Mouse (Mus musculus): ENCODE data around the gene Hdac9. TPM values are rescaled to one million over a fixed set of nuclear protein-coding genes. Genes with fewer than 3 reads are reported as not detected.

Gene Hdac9
- polyA plus RNA-seq, 1 experiment from 2014 or later = 1.2 TPM

- Histone ChIP-seq H3K27me3 (no peaks in the 10 kb centered on the region), H3K4me3 (replicated peaks) (no peak overlapping the region), H3K9ac (no peak overlapping the region), H3K27ac (no peak overlapping the region), H3K9me3 (replicated peaks) (no peaks in the 10 kb centered on the region), H3K4me1 (replicated peaks) (no peaks in the 10 kb centered on the region), H3K4me2 (no peak overlapping the region), H3K36me3 (no peaks in the 10 kb centered on the region)
- DNase-seq (no peak), ATAC-seq (ENCODE audit: low read depth) (no peak)
- WGBS (ENCODE audit: insufficient replicate concordance) = 75% methylated on average over 3 of the region's 3 CpGs
Measured at GRCm38 (mm10) chr12:34201471-34201870, 715.4 kb downstream of the Hdac9 start.

GRCm38 (mm10) chr12:34200030-34200446 is 716.9 kb downstream of the Hdac9 start:
- no peaks in the 10 kb centered on the region for H3K4me1 ChIP-seq (replicated peaks)
- H3K36me3 ChIP-seq = no peaks in the 10 kb centered on the region
- H3K4me2 ChIP-seq = no peak overlapping the region
- no peaks in the 10 kb centered on the region for H3K9me3 ChIP-seq (replicated peaks)
- WGBS (ENCODE audit: insufficient replicate concordance) = 63% methylated on average over 4 of the region's 4 CpGs
- no peaks in the 10 kb centered on the region for H3K27me3 ChIP-seq
- ATAC-seq (ENCODE audit: low read depth) (no peak), DNase-seq (no peak)
- H3K9ac ChIP-seq = no peak overlapping the region
- H3K27ac ChIP-seq = no peak overlapping the region
- H3K4me3 ChIP-seq (replicated peaks) = no peak overlapping the region

- ATAC-seq (ENCODE audit: low read depth) = no peak
- Histone ChIP-seq H3K36me3 (no peaks in the 10 kb centered on the region), H3K27me3 (no peaks in the 10 kb centered on the region), H3K9me3 (replicated peaks) (no peaks in the 10 kb centered on the region), H3K4me3 (replicated peaks) (no peak overlapping the region), H3K9ac (no peak overlapping the region), H3K4me2 (no peak overlapping the region), H3K4me1 (replicated peaks) (no peaks in the 10 kb centered on the region), H3K27ac (no peak overlapping the region)
- no peak for DNase-seq
Measured at GRCm38 (mm10) chr12:34195155-34195828, 721.6 kb downstream of the Hdac9 start.

- Histone ChIP-seq H3K4me1 (replicated peaks) (no peaks in the 10 kb centered on the region), H3K4me3 (replicated peaks) (no peak overlapping the region)
- no peak for DNase-seq
Measured at GRCm38 (mm10) chr12:34194116-34194515, 722.8 kb downstream of the Hdac9 start.

GRCm38 (mm10) chr12:34191246-34191645 is 725.6 kb downstream of the Hdac9 start:
- DNase-seq = no peak
- H3K4me3 ChIP-seq (replicated peaks) = no peak overlapping the region
- H3K4me2 ChIP-seq = no peak overlapping the region
- WGBS (ENCODE audit: insufficient replicate concordance) = 43% methylated on average over 1 of the region's 1 CpGs
- no peaks in the 10 kb centered on the region for H3K4me1 ChIP-seq (replicated peaks)
- H3K9ac ChIP-seq = no peak overlapping the region
- H3K27ac ChIP-seq = no peak overlapping the region
- no peaks in the 10 kb centered on the region for H3K36me3 ChIP-seq
- H3K27me3 ChIP-seq = no peaks in the 10 kb centered on the region
- no peak for ATAC-seq (ENCODE audit: low read depth)
- H3K9me3 ChIP-seq (replicated peaks) = no peaks in the 10 kb centered on the region

More at GRCm38 (mm10) chr12:34194116-34194515, 722.8 kb downstream of the Hdac9 start:
- Histone ChIP-seq H3K4me2 (no peak overlapping the region), H3K9me3 (replicated peaks) (no peaks in the 10 kb centered on the region), H3K27ac (no peak overlapping the region), H3K9ac (no peak overlapping the region), H3K27me3 (no peaks in the 10 kb centered on the region), H3K36me3 (no peaks in the 10 kb centered on the region)
- WGBS (ENCODE audit: insufficient replicate concordance) = 80% methylated on average over 4 of the region's 4 CpGs
- ATAC-seq (ENCODE audit: low read depth) = no peak

GRCm38 (mm10) chr12:34178931-34179330 is 738.0 kb downstream of the Hdac9 start:
- H3K4me1 ChIP-seq (replicated peaks) = no peaks in the 10 kb centered on the region
- 60% methylated on average over 4 of the region's 4 CpGs for WGBS (ENCODE audit: insufficient replicate concordance)
- no peak for ATAC-seq (ENCODE audit: low read depth)

GRCm38 (mm10) chr12:34176790-34177189 is 740.1 kb downstream of the Hdac9 start:
- ATAC-seq (ENCODE audit: low read depth) (no peak), DNase-seq (no peak)
- WGBS (ENCODE audit: insufficient replicate concordance) = 74% methylated on average over 3 of the region's 3 CpGs

More at GRCm38 (mm10) chr12:34178931-34179330, 738.0 kb downstream of the Hdac9 start:
- Histone ChIP-seq H3K27me3 (no peaks in the 10 kb centered on the region), H3K4me2 (no peak overlapping the region), H3K9ac (no peak overlapping the region), H3K36me3 (no peaks in the 10 kb centered on the region), H3K9me3 (replicated peaks) (no peaks in the 10 kb centered on the region), H3K27ac (no peak overlapping the region), H3K4me3 (replicated peaks) (no peak overlapping the region)
- DNase-seq = no peak

GRCm38 (mm10) chr12:34173036-34173435 is 743.9 kb downstream of the Hdac9 start:
- Histone ChIP-seq H3K9ac (no peak overlapping the region), H3K27me3 (no peaks in the 10 kb centered on the region), H3K4me1 (replicated peaks) (no peaks in the 10 kb centered on the region), H3K4me2 (no peak overlapping the region), H3K9me3 (replicated peaks) (no peaks in the 10 kb centered on the region), H3K36me3 (no peaks in the 10 kb centered on the region), H3K4me3 (replicated peaks) (no peak overlapping the region), H3K27ac (no peak overlapping the region)
- ATAC-seq (ENCODE audit: low read depth) = no peak
- DNase-seq = no peak
- WGBS (ENCODE audit: insufficient replicate concordance) = 46% methylated on average over 1 of the region's 1 CpGs

More at GRCm38 (mm10) chr12:34176790-34177189, 740.1 kb downstream of the Hdac9 start:
- no peaks in the 10 kb centered on the region for H3K4me1 ChIP-seq (replicated peaks)
- no peak overlapping the region for H3K9ac ChIP-seq
- no peaks in the 10 kb centered on the region for H3K27me3 ChIP-seq
- no peak overlapping the region for H3K27ac ChIP-seq
- no peak overlapping the region for H3K4me2 ChIP-seq
- H3K9me3 ChIP-seq (replicated peaks) = no peaks in the 10 kb centered on the region
- no peaks in the 10 kb centered on the region for H3K36me3 ChIP-seq
- H3K4me3 ChIP-seq (replicated peaks) = no peak overlapping the region

GRCm38 (mm10) chr12:34170601-34171000 is 746.3 kb downstream of the Hdac9 start:
- DNase-seq (no peak), ATAC-seq (ENCODE audit: low read depth) (no peak)
- Histone ChIP-seq H3K9me3 (replicated peaks) (no peaks in the 10 kb centered on the region), H3K4me3 (replicated peaks) (no peak overlapping the region), H3K27ac (no peak overlapping the region), H3K9ac (no peak overlapping the region), H3K27me3 (no peaks in the 10 kb centered on the region), H3K36me3 (no peaks in the 10 kb centered on the region), H3K4me2 (no peak overlapping the region), H3K4me1 (replicated peaks) (no peaks in the 10 kb centered on the region)
- 48% methylated on average over 3 of the region's 3 CpGs for WGBS (ENCODE audit: insufficient replicate concordance)

GRCm38 (mm10) chr12:34165674-34166073 is 751.2 kb downstream of the Hdac9 start:
- H3K9ac ChIP-seq = no peak overlapping the region
- no peak overlapping the region for H3K27ac ChIP-seq
- 44% methylated on average over 4 of the region's 4 CpGs for WGBS (ENCODE audit: insufficient replicate concordance)
- no peak for DNase-seq
- H3K4me3 ChIP-seq (replicated peaks) = no peak overlapping the region
- no peak overlapping the region for H3K4me2 ChIP-seq
- no peaks in the 10 kb centered on the region for H3K36me3 ChIP-seq
- H3K27me3 ChIP-seq = no peaks in the 10 kb centered on the region
- H3K4me1 ChIP-seq (replicated peaks) = no peaks in the 10 kb centered on the region
- H3K9me3 ChIP-seq (replicated peaks) = no peaks in the 10 kb centered on the region
- ATAC-seq (ENCODE audit: low read depth) = no peak

GRCm38 (mm10) chr12:34156301-34156700 is 760.6 kb downstream of the Hdac9 start:
- H3K4me1 ChIP-seq (replicated peaks) = no peaks in the 10 kb centered on the region
- no peak overlapping the region for H3K9ac ChIP-seq
- ATAC-seq (ENCODE audit: low read depth) (no peak), DNase-seq (no peak)
- no peaks in the 10 kb centered on the region for H3K36me3 ChIP-seq
- H3K27me3 ChIP-seq = no peaks in the 10 kb centered on the region
- H3K27ac ChIP-seq = no peak overlapping the region
- H3K9me3 ChIP-seq (replicated peaks) = no peaks in the 10 kb centered on the region
- no peak overlapping the region for H3K4me3 ChIP-seq (replicated peaks)
- WGBS (ENCODE audit: insufficient replicate concordance) = 72% methylated on average over 6 of the region's 6 CpGs
- H3K4me2 ChIP-seq = no peak overlapping the region

- Histone ChIP-seq H3K36me3 (no peaks in the 10 kb centered on the region), H3K4me2 (no peak overlapping the region), H3K27me3 (no peaks in the 10 kb centered on the region), H3K9me3 (replicated peaks) (no peaks in the 10 kb centered on the region), H3K9ac (no peak overlapping the region), H3K4me3 (replicated peaks) (no peak overlapping the region), H3K4me1 (replicated peaks) (no peaks in the 10 kb centered on the region), H3K27ac (no peak overlapping the region)
- no peak for DNase-seq
- 55% methylated on average over 5 of the region's 5 CpGs for WGBS (ENCODE audit: insufficient replicate concordance)
- no peak for ATAC-seq (ENCODE audit: low read depth)
Measured at GRCm38 (mm10) chr12:34155740-34156139, 761.2 kb downstream of the Hdac9 start.
